Mouse (Mus musculus) CH12.LX (cell line): Measurements from ENCODE around the gene Bmp10. TPM values are rescaled to one million over a fixed set of nuclear protein-coding genes. Genes with fewer than 3 reads are reported as not detected.

Experiments
- DNase-seq: peaks from one replicate; pipeline ENCODE4 v3.0.0-alpha.2; 2013; ENCODE audit errors: extremely low read depth
- H3K27ac ChIP-seq: 2 replicates; pipeline ENCODE4 v1.5.1; 2012; ENCODE audit warnings: low read depth, mild to moderate bottlenecking, control low read depth, moderate library complexity; ENCODE audit not compliant: insufficient read depth
- H3K27me3 ChIP-seq: replicated peaks from 2 replicates; pipeline ENCODE3; 2012; ENCODE audit warnings: inconsistent platforms
- H3K36me3 ChIP-seq, 2 experiments: replicated peaks in 1 of 2; 2 replicates each; pipeline versions ENCODE3 to v1.6.1; 2012; ENCODE audit warnings: inconsistent platforms in 1 of 2, low read length in 1 of 2, mild to moderate bottlenecking in 1 of 2, mixed read lengths in 1 of 2, moderate library complexity in 1 of 2; ENCODE audit not compliant: control insufficient read depth in 1 of 2, insufficient read depth in 1 of 2
- H3K4me1 ChIP-seq, 2 experiments: 2 replicates each; pipeline ENCODE4 v1.6.1; 2012; ENCODE audit warnings: inconsistent platforms in 1 of 2, moderate library complexity in 1 of 2; ENCODE audit not compliant: insufficient read depth in 2 of 2, control insufficient read depth in 1 of 2
- H3K4me2 ChIP-seq: 2 replicates; pipeline ENCODE4 v1.6.1; 2012; ENCODE audit warnings: low read depth, mild to moderate bottlenecking, control low read depth; ENCODE audit not compliant: poor library complexity, insufficient read depth, severe bottlenecking
- H3K4me3 ChIP-seq, 3 experiments: fragments of 150-350 bp in 1 of 3; sonication (generic) in 1 of 3; replicated peaks in 1 of 3; 2 replicates each; pipeline versions ENCODE3 to v1.5.1; 2011 to 2012; ENCODE audit warnings: low read depth in 2 of 3, low read length in 2 of 3, mild to moderate bottlenecking in 2 of 3, moderate library complexity in 2 of 3, control low read depth in 1 of 3, improper control_type of control experiment in 1 of 3, inconsistent platforms in 1 of 3, mixed read lengths in 1 of 3; ENCODE audit not compliant: poor library complexity in 1 of 3
- H3K79me2 ChIP-seq: replicated peaks from 2 replicates; pipeline ENCODE4 v1.6.1; 2012; ENCODE audit warnings: mild to moderate bottlenecking, moderate library complexity; ENCODE audit not compliant: control insufficient read depth, poor library complexity, insufficient read depth, severe bottlenecking; ENCODE audit errors: extremely low read depth
- H3K9ac ChIP-seq: 2 replicates; pipeline ENCODE4 v1.6.1; 2012; ENCODE audit warnings: low read depth, mild to moderate bottlenecking, control low read depth, moderate library complexity; ENCODE audit not compliant: insufficient read depth
- H3K9me3 ChIP-seq: replicated peaks from 2 replicates; pipeline ENCODE3; 2012; ENCODE audit warnings: low read length, inconsistent platforms, mixed read lengths
- BHLHE40 ChIP-seq: IDR thresholded peaks from 2 replicates; pipeline ENCODE4 v1.6.1; 2011; ENCODE audit warnings: mild to moderate bottlenecking, low read depth, low read length, improper control_type of control experiment
- CHD1 ChIP-seq: IDR thresholded peaks from 2 replicates; pipeline ENCODE4 v1.6.1; 2012; ENCODE audit warnings: low read depth, low read length, improper control_type of control experiment, inconsistent platforms
- CTCF ChIP-seq, 2 experiments: IDR thresholded peaks in 1 of 2; conservative IDR thresholded peaks in 1 of 2; 2 replicates each; pipeline ENCODE4 v1.5.1; 2011 to 2012; ENCODE audit warnings: low read depth in 2 of 2, low read length in 2 of 2, improper control_type of control experiment in 1 of 2, inconsistent platforms in 1 of 2, mild to moderate bottlenecking in 1 of 2, moderate library complexity in 1 of 2
- GABPA ChIP-seq: IDR thresholded peaks from 2 replicates; pipeline ENCODE4 v1.6.1; 2012; ENCODE audit warnings: low read depth, low read length, improper control_type of control experiment, inconsistent platforms; ENCODE audit not compliant: insufficient replicate concordance
- HCFC1 ChIP-seq: IDR thresholded peaks from 2 replicates; pipeline ENCODE4 v1.6.1; 2012; ENCODE audit warnings: low read depth, mild to moderate bottlenecking, inconsistent platforms, low read length, improper control_type of control experiment
- IRF4 ChIP-seq: IDR thresholded peaks from 2 replicates; pipeline ENCODE4 v1.6.1; 2014; ENCODE audit warnings: low read depth, mild to moderate bottlenecking, inconsistent platforms, low read length, improper control_type of control experiment
- JUND ChIP-seq: conservative IDR thresholded peaks from 2 replicates; pipeline ENCODE4 v1.6.1; 2011; ENCODE audit warnings: low read depth, low read length, improper control_type of control experiment
- MAZ ChIP-seq: IDR thresholded peaks from 2 replicates; pipeline ENCODE4 v1.6.1; 2012; ENCODE audit warnings: low read depth, mild to moderate bottlenecking, inconsistent platforms, low read length, improper control_type of control experiment, moderate library complexity
- MEF2A ChIP-seq: IDR thresholded peaks from 2 replicates; pipeline ENCODE4 v1.6.1; 2014; ENCODE audit warnings: low read depth, mild to moderate bottlenecking, inconsistent platforms, low read length, improper control_type of control experiment, borderline replicate concordance
- NELFE ChIP-seq: IDR thresholded peaks from 2 replicates; pipeline ENCODE4 v1.6.1; 2011; ENCODE audit warnings: low read depth, low read length, improper control_type of control experiment
- PAX5 ChIP-seq: IDR thresholded peaks from 2 replicates; pipeline ENCODE4 v1.6.1; 2012; ENCODE audit warnings: low read length, inconsistent platforms, mixed read lengths
- POLR2AphosphoS2 ChIP-seq: IDR thresholded peaks from 2 replicates; pipeline ENCODE4 v1.6.1; 2011; ENCODE audit warnings: low read depth, low read length, improper control_type of control experiment
- RAD21 ChIP-seq: IDR thresholded peaks from 2 replicates; pipeline ENCODE4 v1.6.1; 2011; ENCODE audit warnings: low read depth, mild to moderate bottlenecking, low read length, improper control_type of control experiment, moderate library complexity
- SIN3A ChIP-seq: IDR thresholded peaks from 2 replicates; pipeline ENCODE4 v1.6.1; 2012; ENCODE audit warnings: low read length, improper control_type of control experiment, inconsistent platforms
- SMC3 ChIP-seq: IDR thresholded peaks from 2 replicates; pipeline ENCODE4 v1.6.1; 2011; ENCODE audit warnings: low read depth, low read length, improper control_type of control experiment
- TBP ChIP-seq: conservative IDR thresholded peaks from 2 replicates; pipeline ENCODE4 v1.6.1; 2011; ENCODE audit warnings: low read depth, low read length, improper control_type of control experiment
- USF2 ChIP-seq: conservative IDR thresholded peaks from 2 replicates; pipeline ENCODE4 v1.6.1; 2011; ENCODE audit warnings: low read depth, low read length, improper control_type of control experiment
- ZC3H11A ChIP-seq: IDR thresholded peaks from 2 replicates; pipeline ENCODE4 v1.6.1; 2012; ENCODE audit warnings: low read depth, mild to moderate bottlenecking, inconsistent platforms, low read length, improper control_type of control experiment
- ZKSCAN1 ChIP-seq: IDR thresholded peaks from 2 replicates; pipeline ENCODE4 v1.6.1; 2012; ENCODE audit warnings: low read depth, inconsistent platforms, low read length, improper control_type of control experiment, borderline replicate concordance
- dilution Hi-C: fragments of 300-500 bp; cut with MboI; formaldehyde crosslinking; loops from 2 replicates; pipeline ENCODE4 v1.14.3; 2020; ENCODE audit warnings: low sequenced_read_pairs; ENCODE audit not compliant: extremely low pct_unique_long_range_greater_than_20kb, extremely low pct_ligation_motif_present
- in situ Hi-C: fragments of 300-500 bp; cut with MboI; formaldehyde crosslinking; loops from 3 replicates; pipeline ENCODE4 v1.14.3; 2019; ENCODE audit warnings: low sequenced_read_pairs, low pct_ligation_motif_present, low pct_unique_long_range_greater_than_20kb, mixed read lengths
- polyA plus RNA-seq: library from polyadenylated mRNA; unstranded; fragments of >175 nt; gene quantifications from 2 replicates; pipeline ENCODE4 v1.2.1, GENCODE M21; 2012; ENCODE audit warnings: low read depth; ENCODE audit not compliant: insufficient read length
- total RNA-seq, 2 experiments: library from RNA; depleted of rRNA; stranded (reverse); fragments of 300-350 nt in 1 of 2; fragments of >200 nt in 1 of 2; gene quantifications; 2 replicates each; pipeline ENCODE4 v1.2.3; 2012 to 2014

The Bmp10 gene
- total and polyA plus RNA-seq, 3 experiments, result not detected

DNA sequence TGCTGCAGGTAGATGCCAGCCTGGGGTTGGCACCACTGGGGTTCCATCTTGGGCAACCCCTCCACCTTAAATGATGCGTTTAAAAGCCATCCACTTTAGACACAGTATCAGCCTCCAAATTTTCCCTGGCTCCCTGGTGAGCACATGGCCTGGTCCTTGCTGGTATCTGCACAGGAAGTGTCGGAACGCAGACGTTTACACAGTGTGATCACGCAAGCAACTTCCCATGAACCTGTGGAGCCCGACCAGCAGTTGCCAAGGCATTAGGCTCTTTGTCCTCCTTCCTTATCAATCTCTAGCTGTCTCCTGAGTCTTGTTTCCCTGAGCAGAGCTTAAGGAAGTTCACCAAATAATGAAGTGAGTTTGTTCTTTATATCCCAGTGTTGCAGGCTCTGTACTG is 26.7 kb downstream of the Bmp10 start:
- Histone ChIP-seq H3K4me1 (peaks cover 6 to 17% of the 10 kb centered on the region in 2 experiments; a peak in 3 of 4 replicates), H3K36me3 (peaks cover 18 to 33% of the 10 kb centered on the region in 2 experiments), H3K4me3 (no peak overlapping the region), H3K9ac (no peak overlapping the region), H3K79me2 (no peaks in the 10 kb centered on the region), H3K9me3 (peaks cover 2% of the 10 kb centered on the region), H3K27ac (no peak overlapping the region), H3K27me3 (no peaks in the 10 kb centered on the region), H3K4me2 (no peak overlapping the region)
- in situ Hi-C loops (loop anchor here (10.0 to 25.0 kb wide), 2 partner anchors 207 to 351 kb away; partner anchors contain the start of genes Aplf and D6Ertd527e), dilution Hi-C loops (no loop called here)
- TF ChIP-seq CTCF (conservative IDR thresholded peaks at IDR 0.05 in 1 of 2, IDR thresholded peaks at IDR 0.05 in 1 of 2; ENCODE audit: low read depth in 2 of 2, low read length in 2 of 2) (no peak), TBP (no peak), BHLHE40 (no peak), ZC3H11A (no peak), HCFC1 (no peak), MAZ (no peak), CHD1 (no peak), SIN3A (no peak), POLR2AphosphoS2 (no peak), SMC3 (no peak), PAX5 (no peak), USF2 (no peak), MEF2A (no peak)
- DNase-seq, result no peak

DNA sequence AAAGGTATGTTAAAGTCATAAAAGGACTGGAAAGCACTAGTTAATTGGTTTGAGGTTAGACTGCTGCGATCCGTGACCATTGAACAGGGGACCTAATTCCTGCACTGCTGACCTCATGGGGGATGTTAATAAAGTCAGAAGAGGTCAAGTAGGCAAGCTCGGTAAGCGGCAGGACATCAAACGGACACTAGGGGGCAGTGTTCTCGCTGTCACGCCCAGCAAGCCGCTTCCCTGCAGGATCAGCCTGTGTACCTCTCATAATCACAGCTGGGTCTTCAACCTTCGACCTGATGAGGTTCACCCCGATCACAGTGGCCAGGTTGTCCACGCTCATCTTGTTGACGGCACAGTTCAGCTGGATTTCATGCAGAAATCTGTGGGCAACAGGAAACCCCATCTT is 37.4 kb downstream of the Bmp10 start:
- TF ChIP-seq JUND (no peak), GABPA (no peak), RAD21 (peak; percentile 72), SMC3 (peak; percentile 89), IRF4 (no peak), HCFC1 (no peak), NELFE (0 out of 2 replicates have a peak, but pooled peaks have one; percentile 23), ZKSCAN1 (no peak), CTCF (conservative IDR thresholded peaks at IDR 0.05 in 1 of 2, IDR thresholded peaks at IDR 0.05 in 1 of 2; ENCODE audit: low read depth in 2 of 2, low read length in 2 of 2) (peak; percentile 88 to 91)
- peaks cover 73 to 92% of the 10 kb centered on the region in 2 experiments for H3K36me3 ChIP-seq
- no peak overlapping the region for H3K4me2 ChIP-seq

More for the DNA sequence above, 37.4 kb downstream of the Bmp10 start:
- Histone ChIP-seq H3K27me3 (no peaks in the 10 kb centered on the region), H3K9ac (no peak overlapping the region), H3K4me3 (no peak overlapping the region), H3K9me3 (no peaks in the 10 kb centered on the region), H3K27ac (no peak overlapping the region), H3K4me1 (peaks cover 0 to 13% of the 10 kb centered on the region in 2 experiments; a peak in 2 of 4 replicates), H3K79me2 (no peaks in the 10 kb centered on the region)
- peak; percentile 69 for DNase-seq
- dilution Hi-C loops, result no loop called here
- in situ Hi-C loops, result loop anchor here (10.0 to 25.0 kb wide), 2 partner anchors 49 to 196 kb away; partner anchors contain the start of gene Aplf
